Mouse (Mus musculus) thymus, adult 2 months (tissue): ENCODE measurements around the gene Hgd. TPM values are rescaled to one million over a fixed set of nuclear protein-coding genes. Genes with fewer than 3 reads are reported as not detected.

Experiments used
- DNase-seq: peaks from one replicate; pipeline ENCODE4 v3.0.0; 2021
- H3K27ac ChIP-seq: fragments of 200-500 bp; 2 replicates; pipeline ENCODE4 v1.5.1; 2012; ENCODE audit warnings: low read length, control low read depth; ENCODE audit not compliant: control insufficient read depth, insufficient read depth
- H3K27me3 ChIP-seq: fragments of 200-500 bp; 2 replicates; pipeline ENCODE4 v1.6.1; 2012; ENCODE audit warnings: mild to moderate bottlenecking, low read length, moderate library complexity, mixed read lengths; ENCODE audit not compliant: control insufficient read depth, insufficient read depth
- H3K36me3 ChIP-seq: fragments of 200-500 bp; 2 replicates; pipeline ENCODE4 v1.6.1; 2012; ENCODE audit warnings: mild to moderate bottlenecking, low read length, moderate library complexity; ENCODE audit not compliant: control insufficient read depth, insufficient read depth
- H3K4me1 ChIP-seq: fragments of 200-500 bp; replicated peaks from 2 replicates; pipeline ENCODE4 v1.6.1; 2012; ENCODE audit warnings: low read length; ENCODE audit not compliant: control insufficient read depth, insufficient read depth
- H3K4me3 ChIP-seq: fragments of 200-500 bp; 2 replicates; pipeline ENCODE4 v1.5.1; 2012; ENCODE audit warnings: mild to moderate bottlenecking, low read length, control low read depth, moderate library complexity; ENCODE audit not compliant: control insufficient read depth, insufficient read depth
- CTCF ChIP-seq: fragments of 200-500 bp; IDR thresholded peaks from 2 replicates; pipeline ENCODE4 v1.5.1; 2012; ENCODE audit warnings: mild to moderate bottlenecking, control low read depth, low read length, moderate library complexity, borderline replicate concordance; ENCODE audit not compliant: control insufficient read depth, poor library complexity, insufficient read depth; ENCODE audit errors: extremely low read depth
- POLR2A ChIP-seq: fragments of 200-500 bp; IDR thresholded peaks from 2 replicates; pipeline ENCODE4 v1.6.1; 2012; ENCODE audit warnings: mild to moderate bottlenecking, low read length, control low read depth, moderate library complexity; ENCODE audit not compliant: control insufficient read depth, poor library complexity, insufficient read depth; ENCODE audit errors: extremely low read depth
- WGBS: fragments of 180-500 bp; shearing (Covaris S2); methylation state at CpG from one replicate; pipeline ENCODE4 v1.1.7; 2018; 5-methylcytosine and 5-hydroxymethylcytosine counted together
- polyA plus RNA-seq: library from polyadenylated mRNA; depleted of rRNA; stranded (reverse); fragments of >200 nt; gene quantifications from 2 replicates; pipeline ENCODE4 v1.2.3, GENCODE M21; 2012

Gene Hgd
- polyA plus RNA-seq, 1 experiment = 0.54 TPM

DNA sequence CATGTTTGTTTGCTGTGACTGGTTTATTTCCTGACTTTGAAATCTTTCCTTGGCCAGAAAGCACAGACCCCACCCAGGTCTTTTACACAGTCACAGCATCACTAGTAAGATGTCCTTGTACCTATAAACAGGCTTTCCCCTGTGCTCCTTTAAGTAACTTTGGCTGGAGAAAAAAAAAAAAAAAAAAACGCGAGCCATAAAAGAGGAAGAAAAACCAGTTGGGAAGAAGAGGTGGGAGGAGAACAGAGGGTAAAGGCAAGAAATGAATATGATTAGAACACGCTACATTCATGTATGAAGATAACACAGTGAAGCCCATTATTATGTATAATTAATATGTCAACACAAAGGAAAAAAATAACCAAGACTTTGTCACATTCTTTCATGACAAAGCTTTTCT is 4.6 kb upstream of the Hgd start:
- WGBS = 41% methylated on average over 3 of the region's 3 CpGs
- H3K4me1 ChIP-seq = no peaks in the 10 kb centered on the region

DNA sequence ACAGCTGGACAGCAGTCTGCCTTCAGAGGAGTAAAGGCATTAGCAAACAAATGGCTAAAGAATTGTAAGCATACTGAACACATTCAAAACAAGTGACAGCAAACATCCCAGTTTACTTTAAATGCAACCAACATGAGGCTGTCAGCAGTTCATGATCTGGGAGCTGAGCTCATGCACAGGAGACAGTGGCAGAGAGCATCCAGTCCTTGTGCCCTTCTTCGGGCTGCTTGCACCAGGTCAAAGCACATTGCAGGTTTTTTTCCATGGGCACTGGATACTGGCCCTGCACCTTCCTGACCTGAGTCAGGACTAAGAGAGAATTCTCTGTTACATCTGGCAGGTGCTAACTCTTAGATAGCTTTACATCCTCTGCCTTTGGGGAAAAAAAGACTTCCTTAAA is 362 bp upstream of the Hgd start:
- H3K27me3 ChIP-seq = no peaks in the 10 kb centered on the region; the same call in 1 of the 2 replicates
- no peaks in the 10 kb centered on the region for H3K4me1 ChIP-seq
- no peaks in the 10 kb centered on the region for H3K36me3 ChIP-seq
- TF ChIP-seq CTCF = no peak
- TF ChIP-seq POLR2A = no peak
- no peak overlapping the region for H3K27ac ChIP-seq
- DNase-seq = no peak
- WGBS = 85% methylated on average over 1 of the region's 1 CpGs
- H3K4me3 ChIP-seq = no peak overlapping the region

More for the DNA sequence above, 4.6 kb upstream of the Hgd start:
- Histone ChIP-seq H3K27me3 (no peaks in the 10 kb centered on the region), H3K4me3 (no peak overlapping the region), H3K27ac (no peak overlapping the region), H3K36me3 (no peaks in the 10 kb centered on the region)
- DNase-seq = no peak
- TF ChIP-seq POLR2A (no peak), CTCF (no peak)

DNA sequence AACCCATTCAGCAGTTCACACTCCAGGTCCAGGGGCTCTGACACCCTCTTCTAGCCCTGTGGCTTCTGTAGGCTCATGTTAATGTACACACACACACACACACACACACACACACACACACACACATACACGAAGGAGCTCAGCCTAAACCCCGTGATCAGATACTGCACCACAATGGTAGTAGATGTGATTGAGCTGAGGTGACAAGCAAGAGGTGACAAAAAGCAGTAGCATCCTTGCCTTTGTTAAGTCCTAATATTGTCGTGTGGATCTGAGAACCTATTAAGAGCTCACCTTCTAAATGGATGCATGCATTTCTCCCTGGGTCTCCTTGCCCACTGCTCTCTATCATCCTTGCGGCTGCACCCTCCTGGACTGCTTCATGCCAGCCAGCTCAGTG is 698 bp downstream of the Hgd start:
- Histone ChIP-seq H3K27me3 (no peaks in the 10 kb centered on the region; the same call in 1 of the 2 replicates), H3K36me3 (no peaks in the 10 kb centered on the region), H3K4me3 (no peak overlapping the region), H3K27ac (no peak overlapping the region), H3K4me1 (no peaks in the 10 kb centered on the region)
- no peak for DNase-seq
- 92% methylated on average over 4 of the region's 4 CpGs for WGBS
- TF ChIP-seq POLR2A = no peak
- TF ChIP-seq CTCF = no peak

DNA sequence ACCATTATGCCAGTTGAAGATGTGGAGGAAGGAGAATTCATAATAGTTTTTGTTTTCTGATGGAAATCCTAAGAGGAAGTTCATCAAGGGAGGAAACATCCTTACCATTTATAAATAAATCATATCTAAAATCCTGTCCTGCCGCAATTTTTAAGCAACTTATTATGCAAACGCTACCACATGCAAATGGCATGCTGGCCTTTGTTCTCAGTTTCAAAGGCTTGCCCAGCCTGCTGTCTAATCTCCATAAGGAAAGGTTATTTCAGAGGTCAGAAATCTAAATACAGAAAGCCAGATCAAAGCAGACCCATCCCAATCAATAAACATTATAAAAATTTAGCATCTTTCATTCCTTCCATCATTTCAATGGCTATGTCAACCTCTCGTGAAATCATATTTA is 1.9 kb downstream of the Hgd start:
- no peaks in the 10 kb centered on the region for H3K4me1 ChIP-seq
- H3K27ac ChIP-seq = no peak overlapping the region
- H3K36me3 ChIP-seq = no peaks in the 10 kb centered on the region
- TF ChIP-seq POLR2A = no peak
- TF ChIP-seq CTCF = no peak
- no peaks in the 10 kb centered on the region; the same call in 1 of the 2 replicates for H3K27me3 ChIP-seq
- H3K4me3 ChIP-seq = no peak overlapping the region
- WGBS = 98% methylated on average over 3 of the region's 3 CpGs
- no peak for DNase-seq

DNA sequence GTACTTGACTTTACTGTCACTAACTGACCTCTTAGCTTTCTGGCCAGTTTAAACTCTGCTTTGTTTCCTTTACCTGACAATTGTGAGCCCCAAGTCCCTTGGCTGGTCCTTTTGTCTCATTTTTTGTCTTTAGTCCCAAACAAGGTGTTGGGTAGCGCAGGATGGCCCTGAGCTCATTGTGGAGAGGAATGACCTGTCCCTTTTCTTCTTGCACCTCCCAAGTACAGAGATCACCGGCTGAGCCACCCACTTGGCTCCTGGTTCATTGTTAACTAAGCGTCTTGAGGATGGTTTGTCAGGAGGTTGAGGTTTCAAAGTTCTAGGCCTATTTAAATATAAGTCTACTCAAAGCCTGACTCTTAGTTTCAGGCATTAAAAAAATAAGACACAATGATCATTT is 3.4 kb downstream of the Hgd start:
- WGBS = 95% methylated on average over 3 of the region's 3 CpGs
- no peaks in the 10 kb centered on the region for H3K36me3 ChIP-seq
- no peaks in the 10 kb centered on the region for H3K4me1 ChIP-seq
- no peak for DNase-seq
- no peak overlapping the region for H3K27ac ChIP-seq
- TF ChIP-seq CTCF (no peak), POLR2A (no peak)
- H3K27me3 ChIP-seq = no peaks in the 10 kb centered on the region; the same call in 1 of the 2 replicates
- H3K4me3 ChIP-seq = no peak overlapping the region

DNA sequence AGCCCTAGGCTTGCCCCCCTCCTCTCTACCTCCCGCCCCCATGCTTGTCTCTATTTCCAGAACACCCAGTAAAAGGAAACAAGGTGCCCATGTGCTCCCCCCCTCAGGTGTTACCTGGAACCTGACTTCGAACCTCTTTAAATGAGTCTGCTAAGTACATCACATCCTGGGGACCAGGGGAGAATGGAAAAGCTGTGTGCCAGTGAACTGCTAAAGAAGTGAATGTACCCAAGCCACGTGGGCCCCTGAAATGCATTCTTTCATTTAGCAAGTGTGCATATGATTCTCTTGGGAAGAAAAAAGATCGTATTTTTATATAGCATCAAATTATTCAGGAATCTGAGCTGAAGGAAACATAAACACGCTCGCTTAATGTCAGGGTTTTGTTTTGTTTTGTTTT is 3.8 kb downstream of the Hgd start:
- no peak overlapping the region for H3K27ac ChIP-seq
- WGBS = 59% methylated on average over 6 of the region's 6 CpGs
- DNase-seq = no peak
- no peaks in the 10 kb centered on the region; the same call in 1 of the 2 replicates for H3K27me3 ChIP-seq
- no peak overlapping the region for H3K4me3 ChIP-seq
- H3K36me3 ChIP-seq = no peaks in the 10 kb centered on the region
- TF ChIP-seq POLR2A = no peak
- no peak for TF ChIP-seq CTCF
- no peaks in the 10 kb centered on the region for H3K4me1 ChIP-seq
